Mouse (Mus musculus): ENCODE data around the gene Aunip.

Aunip gene

DNA sequence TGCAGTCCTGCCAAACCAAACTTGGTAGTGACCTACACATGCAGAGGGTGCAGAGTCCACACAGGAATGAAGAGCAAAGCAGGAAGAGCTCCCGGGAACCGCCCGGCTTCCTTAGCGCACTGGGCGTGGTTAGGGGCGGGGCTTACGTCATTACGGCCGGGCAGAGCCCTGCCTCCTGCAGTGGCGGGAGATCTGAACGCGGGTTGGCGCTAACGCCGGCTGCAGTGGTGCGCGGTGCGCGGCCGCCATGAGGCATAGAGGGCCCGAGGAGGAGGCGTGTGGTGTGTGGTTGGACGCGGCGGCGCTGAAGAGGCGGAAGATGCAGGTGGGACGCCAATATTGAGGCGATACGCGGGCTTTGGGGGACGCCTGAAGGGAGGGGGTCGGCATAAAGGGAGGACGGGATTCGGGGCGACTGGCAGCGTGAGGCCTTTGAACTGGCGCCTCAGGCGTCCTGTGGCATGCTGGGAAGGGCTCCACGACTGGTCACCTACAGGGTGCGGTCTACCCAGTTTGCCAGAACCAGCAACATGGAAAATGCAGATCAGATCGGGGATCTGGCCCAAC lies at the start of gene Aunip:
TSS of gene Aunip (plus strand) at position 155 of the 567 bp plus-strand sequence.
- peak; percentile 86 for DNase-seq (ENCODE audit: low spot score)

DNA sequence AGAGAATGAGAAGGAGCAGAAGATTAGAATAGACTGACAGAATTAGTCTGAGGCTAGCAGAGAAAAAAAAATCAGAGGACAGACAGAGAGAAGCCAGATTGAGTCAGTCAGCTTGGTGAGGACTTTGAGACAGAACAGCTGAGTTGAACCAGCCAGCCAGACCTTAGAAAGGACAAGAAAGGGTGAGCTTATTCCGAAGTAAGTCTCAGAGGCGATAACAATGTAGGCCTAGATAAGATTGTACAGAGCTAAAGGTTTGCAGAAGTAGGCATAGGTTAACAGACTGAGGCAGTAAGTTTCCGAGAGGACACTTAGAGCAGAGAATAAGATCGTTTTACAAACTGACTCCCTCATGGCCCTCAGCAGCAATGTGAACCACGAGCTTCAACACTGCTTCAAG lies 49.5 kb upstream of the Aunip start:
- no peak for DNase-seq (ENCODE audit: low spot score)

DNA sequence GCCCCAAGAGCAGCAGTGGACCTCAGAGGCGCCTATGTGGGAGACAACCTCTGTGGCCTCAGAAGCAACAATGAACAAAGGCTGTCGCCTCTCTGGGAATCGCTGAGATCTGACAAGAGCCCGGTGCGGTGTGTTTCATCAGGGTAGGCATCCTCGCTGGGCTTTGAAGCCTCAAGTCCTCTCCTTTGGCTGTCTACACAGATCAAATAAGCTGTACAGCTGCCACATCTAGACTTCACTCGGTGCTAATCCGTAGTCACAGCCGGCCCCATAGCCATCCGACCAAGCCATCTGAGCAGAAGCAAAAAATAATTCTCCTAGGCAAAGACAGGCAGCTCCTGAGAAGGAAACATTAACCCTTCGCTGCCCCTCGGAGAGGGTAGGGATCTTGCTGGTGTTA lies 45.0 kb upstream of the Aunip start:
- DNase-seq (ENCODE audit: low spot score): no peak

DNA sequence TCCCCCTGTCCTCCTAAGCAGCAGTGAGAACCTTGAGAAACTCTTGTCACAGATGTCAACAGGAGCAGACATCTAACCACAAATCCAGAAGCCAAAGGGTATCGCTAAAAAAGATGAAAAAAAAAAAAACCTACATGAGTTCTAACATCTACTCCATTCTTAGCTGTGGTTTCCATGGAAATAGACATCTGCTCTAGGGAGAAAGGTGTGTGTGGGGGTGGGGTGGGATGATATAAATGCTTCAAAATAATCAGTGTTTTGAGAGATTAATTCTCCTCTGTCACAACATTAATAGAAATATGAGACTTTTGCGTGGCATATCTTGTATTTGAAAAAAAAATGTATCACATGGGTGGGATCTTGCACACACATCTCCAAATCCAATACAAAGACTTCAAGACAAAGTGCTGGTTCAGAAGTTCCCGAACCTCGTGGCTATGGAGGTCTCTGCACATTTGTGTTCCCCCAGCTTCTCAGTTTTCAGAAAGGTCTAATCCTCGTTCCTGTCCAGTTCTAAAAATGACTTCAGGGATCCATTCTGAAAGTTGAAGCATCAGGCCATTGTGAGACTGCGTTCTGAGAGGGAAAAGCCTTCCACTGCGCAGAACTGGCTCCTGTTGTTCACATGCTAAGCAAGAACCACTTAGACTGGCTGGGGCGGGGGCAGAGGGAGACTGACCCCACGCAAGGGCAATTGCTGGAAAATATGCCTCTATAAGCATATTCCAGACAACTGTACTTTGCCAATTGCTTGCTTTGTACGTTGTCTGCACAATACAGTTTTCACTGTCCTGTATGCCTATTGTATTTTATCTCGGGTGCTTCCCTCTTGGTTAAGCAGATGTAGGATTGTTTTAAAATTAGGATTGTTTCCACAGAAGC lies 44.2 kb upstream of the Aunip start:
- no peak for DNase-seq (ENCODE audit: low spot score)

DNA sequence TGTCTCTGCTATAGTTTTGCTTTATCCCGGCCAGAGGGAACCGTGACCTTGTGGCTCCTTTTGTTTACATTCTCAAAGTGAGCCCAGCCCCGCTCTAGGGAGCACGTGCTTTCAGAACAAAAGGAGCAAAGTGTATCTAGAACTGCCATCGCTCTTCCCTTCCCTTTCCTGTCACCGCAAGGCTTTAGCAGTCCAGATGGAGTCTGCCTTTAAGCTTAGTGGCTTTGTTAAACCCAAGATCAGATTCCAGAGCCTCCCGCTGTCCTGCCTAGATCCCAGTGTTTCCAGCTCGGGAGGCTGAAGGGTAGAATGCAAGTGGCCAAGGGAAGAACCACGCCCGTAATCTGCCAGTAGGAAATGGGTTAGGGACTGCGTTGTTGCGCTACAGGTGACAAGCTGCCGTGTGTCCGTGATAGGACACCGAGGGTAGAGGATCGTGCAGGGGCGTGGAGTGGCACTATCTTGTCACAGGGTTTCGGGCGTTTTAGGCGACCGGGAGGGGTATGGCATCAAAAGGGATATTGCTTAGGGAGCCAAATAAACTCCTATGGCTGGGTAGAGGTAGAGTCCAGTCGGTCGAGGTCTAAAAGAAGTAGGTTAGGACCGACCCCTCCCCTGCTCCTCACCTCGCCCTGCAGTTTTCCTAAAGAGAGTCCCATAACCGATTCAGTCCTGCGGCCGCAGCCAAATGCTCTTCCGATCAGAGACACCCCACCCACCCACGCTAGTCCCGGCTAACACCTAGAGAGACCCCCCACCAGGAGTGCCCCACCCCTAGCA lies 43.2 kb upstream of the Aunip start:
- no peak for DNase-seq (ENCODE audit: low spot score)

DNA sequence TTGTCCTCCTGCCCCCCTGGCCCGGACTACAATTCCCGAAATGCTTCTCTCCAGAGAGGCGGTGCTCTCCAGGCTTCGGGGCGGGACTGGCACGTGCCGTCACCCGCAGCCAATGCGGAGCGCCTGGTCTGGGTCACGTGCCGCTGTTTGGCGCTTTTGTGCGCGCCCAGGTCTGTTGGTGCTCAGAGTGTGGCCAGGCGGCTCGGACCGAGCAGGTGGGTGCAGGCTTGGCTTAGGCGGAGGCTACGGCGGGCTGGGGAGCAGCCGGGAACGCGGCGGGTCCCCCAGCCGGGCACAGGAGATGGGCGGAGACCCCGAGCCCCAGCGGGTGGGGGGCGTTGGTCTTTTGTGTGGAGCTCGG lies 42.6 kb upstream of the Aunip start, which contains the start of gene Stmn1:
TSS of gene Stmn1 (plus strand) at position 106 of the 361 bp plus-strand sequence.
- DNase-seq (ENCODE audit: low spot score): peak; percentile 96

DNA sequence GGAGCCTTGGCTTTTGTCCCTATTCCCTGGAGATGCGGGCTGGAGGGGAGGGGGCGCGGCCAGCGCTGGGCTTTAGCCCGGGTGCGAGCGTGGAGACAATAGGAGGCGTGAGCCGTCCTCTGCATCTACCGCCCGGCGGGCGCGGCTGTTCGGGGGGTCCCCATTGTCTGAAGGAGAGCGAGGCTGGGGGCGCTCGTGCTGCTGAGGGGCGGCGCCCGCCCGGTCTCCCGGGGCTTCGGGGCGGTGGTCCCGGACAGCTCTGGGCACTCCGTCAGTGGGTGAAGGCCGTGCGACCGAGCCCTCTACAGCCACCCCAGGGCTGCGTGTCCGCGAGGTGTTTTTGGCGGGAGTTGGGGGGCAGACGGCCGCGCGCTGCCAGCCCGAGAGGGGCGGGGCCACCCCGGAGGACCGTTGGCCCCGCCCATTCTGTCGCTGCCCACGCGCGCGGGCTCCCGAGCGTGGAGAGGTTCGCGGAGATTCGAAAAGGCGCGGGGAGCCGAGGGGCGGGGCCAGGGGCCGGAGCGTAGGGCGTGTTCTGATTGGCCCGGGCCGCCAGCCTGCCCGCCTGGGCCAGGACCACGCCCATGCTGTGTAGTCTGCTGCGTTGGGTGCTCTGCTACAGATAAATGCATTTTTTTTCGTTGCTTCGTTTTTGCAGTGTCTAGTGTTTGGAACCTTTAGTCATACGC lies 42.1 kb upstream of the Aunip start:
- DNase-seq (ENCODE audit: low spot score): peak; percentile 95

DNA sequence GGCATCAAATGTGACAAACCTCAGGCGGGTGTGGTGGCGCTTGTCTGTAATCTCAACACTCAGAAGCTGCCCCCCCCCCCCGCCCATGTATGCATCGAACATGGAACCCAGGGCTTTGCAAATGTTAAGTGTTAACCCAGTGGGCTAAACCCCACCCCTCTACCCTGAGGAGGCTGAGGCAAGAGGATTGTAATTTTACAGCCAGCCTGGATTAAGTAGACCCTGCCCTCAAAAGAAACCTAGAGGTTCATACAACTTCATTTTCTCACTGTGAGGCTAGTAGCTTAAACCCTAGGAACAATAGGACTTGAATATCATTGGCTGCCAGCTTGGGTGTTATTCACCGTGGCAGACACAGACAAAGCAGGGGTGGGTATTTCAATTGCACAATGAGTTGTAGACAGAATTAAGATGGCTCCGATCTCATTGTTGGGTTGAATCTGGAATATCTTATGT lies 41.4 kb upstream of the Aunip start:
- DNase-seq (ENCODE audit: low spot score): no peak

DNA sequence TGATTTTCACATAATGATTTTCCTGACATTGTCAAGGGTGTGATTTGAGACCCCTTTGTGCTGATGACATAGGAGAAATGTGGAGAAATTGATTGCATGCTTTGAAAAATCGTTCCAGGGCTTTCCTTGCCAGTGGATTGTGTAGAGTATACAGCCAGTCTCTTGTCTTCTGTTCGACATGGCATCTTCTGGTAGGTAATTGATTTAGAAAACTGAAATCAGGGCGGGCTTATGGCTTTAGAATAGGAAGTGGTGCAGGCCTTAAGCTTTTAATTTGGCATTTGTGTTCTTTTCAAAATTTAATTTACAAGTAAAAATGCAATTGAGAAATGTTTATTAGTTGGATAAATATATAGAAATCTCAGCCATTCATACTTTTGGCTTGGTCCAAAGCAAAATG lies 40.8 kb upstream of the Aunip start:
- DNase-seq (ENCODE audit: low spot score): no peak

DNA sequence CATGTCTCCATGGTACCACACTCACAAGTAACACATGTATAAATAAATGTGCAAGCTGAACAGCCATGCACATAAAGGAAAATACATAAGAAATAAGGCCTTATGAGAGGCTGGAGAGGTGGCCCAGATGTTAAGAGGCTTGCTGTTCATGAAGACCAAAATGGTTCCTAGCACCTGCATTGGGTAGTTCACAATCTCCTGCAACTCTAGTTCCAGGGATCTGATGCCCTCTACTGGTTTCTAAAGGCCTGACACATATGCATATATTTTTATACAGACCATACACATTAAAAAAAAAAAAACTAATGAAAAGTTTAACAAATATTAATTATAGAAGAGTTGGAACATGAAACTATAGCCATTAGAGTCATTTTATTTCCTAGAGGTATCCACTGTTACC lies 39.3 kb upstream of the Aunip start:
- no peak for DNase-seq (ENCODE audit: low spot score)

DNA sequence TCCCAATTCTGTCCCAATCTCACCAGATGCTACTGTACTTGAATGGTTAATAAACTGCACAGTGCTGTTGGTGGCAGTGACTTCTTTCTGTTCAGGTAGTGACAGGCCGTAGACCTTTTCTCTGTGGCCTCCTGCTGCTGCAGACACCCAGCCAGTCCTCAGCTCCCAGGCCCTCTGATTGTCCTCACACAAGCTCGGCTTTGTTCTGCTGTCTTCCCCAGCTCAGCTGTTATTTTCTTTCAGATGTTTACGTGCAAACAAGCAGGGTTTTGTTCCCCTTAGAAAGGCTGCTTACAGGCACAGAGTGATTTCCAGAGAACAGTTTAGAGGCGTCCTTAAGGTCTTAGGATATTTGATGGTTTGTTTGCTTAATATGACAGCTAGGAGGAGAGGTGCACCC lies 37.0 kb upstream of the Aunip start:
- DNase-seq (ENCODE audit: low spot score): no peak

DNA sequence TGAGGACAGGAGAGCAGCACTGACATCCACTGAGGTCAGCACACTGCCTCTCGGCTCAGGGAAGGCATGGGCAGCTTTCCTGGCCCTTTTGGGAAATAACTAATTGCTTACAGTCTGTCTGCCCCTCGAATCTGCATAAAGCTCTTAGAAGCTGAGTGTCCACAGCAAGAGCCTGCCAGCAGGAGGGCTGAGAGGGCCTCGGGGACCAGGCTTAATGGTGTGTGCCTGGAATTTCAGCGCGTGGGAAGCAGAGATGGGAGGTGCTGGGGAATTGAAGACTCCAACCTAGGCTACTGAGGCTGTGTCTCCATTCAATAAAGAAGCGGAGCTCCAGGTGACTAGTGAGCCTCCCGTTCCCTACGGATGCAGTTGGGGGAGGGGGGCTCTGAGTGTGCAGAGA lies 36.6 kb upstream of the Aunip start:
- no peak for DNase-seq (ENCODE audit: low spot score)

DNA sequence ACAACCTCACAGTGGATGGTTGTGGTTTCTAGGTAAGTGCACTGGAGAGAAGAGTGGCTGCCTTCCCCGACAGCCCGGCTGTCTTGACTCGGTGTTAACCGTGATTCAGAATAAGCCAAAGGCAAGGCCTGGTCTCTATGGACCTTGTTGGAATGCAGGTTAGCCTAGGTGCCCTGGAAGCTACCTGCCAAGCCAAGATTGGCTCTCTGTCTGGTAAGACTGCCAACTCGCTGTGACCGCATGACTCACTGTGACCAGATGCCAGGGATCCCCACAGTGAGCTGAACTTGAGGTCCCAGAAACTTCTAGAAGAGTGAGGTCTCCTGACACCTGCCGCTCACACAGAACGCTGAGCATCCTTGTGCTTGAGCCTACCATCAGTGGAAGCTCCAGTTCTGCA lies 33.9 kb upstream of the Aunip start:
- no peak for DNase-seq (ENCODE audit: low spot score)

DNA sequence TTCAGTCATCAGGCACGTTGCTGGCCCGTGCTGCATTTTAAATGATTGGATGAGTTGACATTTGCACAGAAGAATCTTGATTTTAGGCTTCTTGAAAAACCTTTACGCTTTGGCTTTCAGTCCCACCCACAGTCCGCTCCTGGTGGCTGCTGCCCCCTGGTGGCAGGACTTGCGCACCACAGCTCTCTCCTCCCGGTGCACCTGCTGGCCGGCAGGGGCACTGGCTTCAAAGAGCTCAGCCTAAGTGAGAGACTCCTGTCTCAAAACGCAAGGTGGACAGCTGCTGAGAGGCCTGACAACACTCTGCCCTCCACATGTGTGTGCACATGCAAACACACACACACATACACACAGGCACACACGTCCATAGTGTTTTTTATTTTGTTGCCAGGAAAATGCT lies 32.8 kb upstream of the Aunip start:
- peak; percentile 93 for DNase-seq (ENCODE audit: low spot score)

DNA sequence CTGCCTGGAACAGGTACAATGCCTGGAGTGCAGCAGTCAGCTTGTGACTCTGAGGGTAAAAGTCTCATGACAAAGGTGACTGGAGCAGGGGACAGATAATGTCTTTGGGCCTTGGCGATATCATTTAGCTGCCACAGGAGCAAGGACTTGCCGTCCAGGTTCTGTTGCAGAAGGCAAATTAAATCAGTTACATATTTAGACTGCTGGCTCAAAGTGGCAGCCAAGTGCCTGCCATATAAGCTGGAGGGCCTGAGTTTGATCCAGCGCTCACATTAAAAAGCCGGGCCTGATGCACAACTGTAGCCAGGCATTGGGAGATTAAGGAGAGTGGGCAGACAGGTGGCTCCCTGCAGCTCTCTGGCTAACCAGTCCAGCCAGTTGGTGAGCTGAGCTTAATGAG lies 31.0 kb upstream of the Aunip start:
- no peak for DNase-seq (ENCODE audit: low spot score)

DNA sequence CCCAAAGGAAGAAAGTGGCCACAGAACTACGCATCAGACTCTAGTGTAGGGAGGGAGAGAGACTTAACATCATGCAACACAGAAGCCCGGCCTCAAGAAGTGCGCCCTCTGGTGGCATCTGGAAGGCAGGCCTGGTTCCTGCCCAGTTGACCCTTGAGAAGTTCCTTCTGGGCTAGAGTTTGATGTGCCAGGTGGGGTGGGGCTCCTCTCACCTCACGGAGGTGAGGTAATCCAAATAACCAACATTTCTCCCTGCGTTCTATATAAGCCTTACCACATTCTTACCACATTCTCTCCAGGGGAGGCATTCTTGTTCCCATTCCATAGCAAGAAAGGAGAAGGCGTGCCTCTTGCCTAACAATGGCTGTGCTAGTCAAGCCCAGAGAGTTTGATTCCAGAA lies 29.9 kb upstream of the Aunip start:
- DNase-seq (ENCODE audit: low spot score): peak; percentile 84

DNA sequence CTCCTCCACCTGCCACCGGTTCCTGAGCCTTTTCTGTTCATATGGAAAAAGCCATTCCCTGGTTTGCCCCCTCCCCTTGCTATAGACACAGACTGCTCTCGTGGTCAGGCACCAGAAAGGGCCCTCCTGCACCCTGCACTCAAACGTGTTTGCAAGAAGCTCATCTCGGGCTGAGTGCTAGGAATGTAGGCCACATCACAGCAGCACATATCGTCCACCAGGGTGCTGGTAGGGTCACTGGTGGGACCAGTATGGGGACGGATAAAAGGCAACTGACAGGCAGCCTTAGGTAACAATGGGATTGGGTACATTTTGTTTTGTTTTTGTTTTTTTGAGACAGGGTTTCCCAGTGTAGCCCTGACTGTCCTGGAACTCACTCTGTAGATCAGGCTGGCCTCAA lies 29.5 kb upstream of the Aunip start:
- no peak for DNase-seq (ENCODE audit: low spot score)

DNA sequence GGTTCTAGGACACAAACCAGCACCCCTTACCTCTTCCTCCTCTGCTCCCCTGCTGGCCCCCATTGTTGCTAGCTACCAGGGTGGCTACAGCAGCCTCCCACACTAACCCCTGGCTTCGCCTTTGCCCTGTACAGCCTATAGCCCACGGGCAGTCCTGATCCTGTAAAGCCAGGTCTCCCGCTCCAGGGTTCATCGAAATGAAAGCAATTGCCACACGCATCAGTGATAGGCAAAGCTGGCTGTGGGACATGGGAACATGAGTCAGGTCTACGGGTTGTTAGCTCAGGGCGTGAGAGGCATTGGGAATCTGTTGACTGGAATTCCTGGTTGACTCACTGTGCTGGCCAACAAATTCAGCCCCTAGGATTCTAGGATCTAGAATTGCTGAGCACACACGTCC lies 28.4 kb upstream of the Aunip start:
- DNase-seq (ENCODE audit: low spot score): no peak

DNA sequence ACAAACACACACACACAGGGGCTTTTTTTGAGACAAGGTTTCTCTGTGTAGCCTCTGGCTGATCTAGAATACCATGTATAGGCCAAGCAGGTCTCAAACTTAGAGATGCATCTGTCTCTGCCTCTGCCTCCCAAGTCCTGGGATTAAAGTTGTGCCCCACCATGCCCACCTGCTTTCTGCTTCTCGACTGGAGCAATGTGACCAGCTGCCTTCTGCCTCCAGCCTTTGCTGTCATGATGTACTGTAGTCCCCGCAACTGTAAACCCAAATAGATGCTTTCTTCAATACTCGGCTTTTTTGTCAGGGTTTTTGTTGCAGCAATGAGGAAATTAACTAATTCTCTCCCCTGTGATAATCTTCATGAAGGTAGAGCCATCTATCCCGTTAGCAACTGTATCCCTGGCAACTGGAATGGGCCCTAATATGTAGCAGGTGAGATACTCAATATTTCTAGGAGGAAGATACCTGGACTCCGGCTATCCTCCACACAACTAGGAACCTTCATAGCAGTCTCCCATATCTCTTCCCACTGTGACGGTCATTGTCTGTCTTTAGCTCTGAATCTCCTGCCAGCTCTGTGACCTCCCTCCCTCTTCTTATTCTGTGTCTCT lies 27.6 kb upstream of the Aunip start:
- DNase-seq (ENCODE audit: low spot score): no peak

DNA sequence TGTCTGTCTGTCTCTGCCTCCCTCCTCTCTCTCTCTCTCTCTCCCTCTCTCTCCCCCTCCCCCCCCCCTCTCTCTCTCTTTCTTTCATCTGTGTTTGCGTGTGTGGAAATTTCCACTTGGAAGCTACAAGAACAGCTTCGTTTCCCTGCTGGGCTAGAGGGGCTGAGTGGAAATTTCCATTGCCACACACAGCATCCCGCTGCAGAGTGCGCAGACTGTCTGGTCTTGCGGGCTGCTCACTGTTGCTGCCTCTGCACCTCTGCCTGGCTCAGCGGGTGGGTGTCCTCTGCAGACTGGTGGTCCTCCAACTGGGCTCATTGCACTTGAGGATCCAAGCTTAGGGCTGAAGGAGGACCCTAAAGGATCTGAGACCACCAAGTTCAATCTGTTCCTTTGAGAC lies 27.1 kb upstream of the Aunip start:
- peak; percentile 82 for DNase-seq (ENCODE audit: low spot score)

DNA sequence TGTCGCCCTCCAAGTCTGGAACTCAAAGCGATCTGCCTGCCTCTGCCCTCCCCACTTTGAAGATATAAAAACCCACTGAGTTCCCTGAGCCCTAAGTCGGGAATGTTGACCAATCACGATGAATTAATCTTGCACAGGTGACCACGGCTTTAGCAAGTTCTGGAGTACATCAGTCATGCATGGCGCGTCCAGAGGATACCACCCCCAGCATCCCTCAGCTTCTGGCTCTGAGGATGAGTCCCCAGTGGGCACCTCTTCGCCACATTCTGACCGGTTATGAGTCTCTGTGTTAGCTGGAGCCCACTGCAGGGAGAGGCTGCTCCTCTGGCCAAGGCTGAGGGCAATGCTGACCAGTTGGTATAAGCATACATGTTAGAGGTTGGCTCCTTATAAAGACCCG lies 26.6 kb upstream of the Aunip start:
- no peak for DNase-seq (ENCODE audit: low spot score)
